Mouse (Mus musculus): Measurements from ENCODE around the gene Hoxc13. TPM values are rescaled to one million over a fixed set of nuclear protein-coding genes. Genes with fewer than 3 reads are reported as not detected.

Hoxc13 gene
- polyA plus RNA-seq, 1 experiment from 2014 or later = not detected

- Histone ChIP-seq H3K4me1 (ENCODE audit: control insufficient read depth, insufficient read depth, low read length) (0 out of 2 replicates have a peak, but pooled peaks cover 3% of the 10 kb centered on the region), H3K4me3 (ENCODE audit: low read depth, low read length) (no peak overlapping the region)
These were observed 51.4 kb downstream of the Hoxc13 start for GRCm38 (mm10) chr15:102972254-102972653.

GRCm38 (mm10) chr15:102972753-102973152 lies 51.9 kb downstream of the Hoxc13 start:
- H3K27me3 ChIP-seq (ENCODE audit: control insufficient read depth, insufficient read depth, low read length) = peaks cover 96% of the 10 kb centered on the region
- no peak overlapping the region for H3K4me3 ChIP-seq (ENCODE audit: low read depth, low read length)
- no peak for ATAC-seq (replicated peaks; ENCODE audit: insufficient number of reproducible peaks, low FRiP score, low TSS enrichment)
- no peak overlapping the region for H3K27ac ChIP-seq (ENCODE audit: low read depth, low read length)
- H3K9ac ChIP-seq (ENCODE audit: low read depth, low read length) = no peak overlapping the region
- 0 out of 2 replicates have a peak, but pooled peaks cover 3% of the 10 kb centered on the region for H3K4me1 ChIP-seq (ENCODE audit: control insufficient read depth, insufficient read depth, low read length)
- no peaks in the 10 kb centered on the region for H3K36me3 ChIP-seq (ENCODE audit: control insufficient read depth, insufficient read depth, low read length)
- H3K9me3 ChIP-seq (replicated peaks; ENCODE audit: control insufficient read depth, low read length) = no peaks in the 10 kb centered on the region
- whole genome bisulfite sequencing (ENCODE audit: insufficient replicate concordance) = 3% methylated on average over 6 of the region's 6 CpGs
- no peak overlapping the region for H3K4me2 ChIP-seq

More at GRCm38 (mm10) chr15:102972254-102972653, 51.4 kb downstream of the Hoxc13 start:
- H3K4me2 ChIP-seq = no peak overlapping the region
- H3K27me3 ChIP-seq (ENCODE audit: control insufficient read depth, insufficient read depth, low read length) = peaks cover 96% of the 10 kb centered on the region
- no peak overlapping the region for H3K27ac ChIP-seq (ENCODE audit: low read depth, low read length)
- H3K9me3 ChIP-seq (replicated peaks; ENCODE audit: control insufficient read depth, low read length) = no peaks in the 10 kb centered on the region
- H3K36me3 ChIP-seq (ENCODE audit: control insufficient read depth, insufficient read depth, low read length) = no peaks in the 10 kb centered on the region
- ATAC-seq (replicated peaks; ENCODE audit: insufficient number of reproducible peaks, low FRiP score, low TSS enrichment) = no peak
- WGBS (ENCODE audit: insufficient replicate concordance) = 2% methylated on average over 21 of the region's 21 CpGs
- no peak overlapping the region for H3K9ac ChIP-seq (ENCODE audit: low read depth, low read length)

- Histone ChIP-seq H3K27ac (ENCODE audit: low read depth, low read length) (no peak overlapping the region), H3K4me3 (ENCODE audit: low read depth, low read length) (no peak overlapping the region), H3K4me1 (ENCODE audit: control insufficient read depth, insufficient read depth, low read length) (0 out of 2 replicates have a peak, but pooled peaks cover 3% of the 10 kb centered on the region), H3K9ac (ENCODE audit: low read depth, low read length) (no peak overlapping the region), H3K36me3 (ENCODE audit: control insufficient read depth, insufficient read depth, low read length) (no peaks in the 10 kb centered on the region), H3K4me2 (no peak overlapping the region), H3K9me3 (replicated peaks; ENCODE audit: control insufficient read depth, low read length) (no peaks in the 10 kb centered on the region), H3K27me3 (ENCODE audit: control insufficient read depth, insufficient read depth, low read length) (peaks cover 98% of the 10 kb centered on the region)
- 6% methylated on average over 7 of the region's 7 CpGs for WGBS (ENCODE audit: insufficient replicate concordance)
- ATAC-seq (replicated peaks; ENCODE audit: insufficient number of reproducible peaks, low FRiP score, low TSS enrichment) = no peak
These were observed 54.1 kb downstream of the Hoxc13 start for GRCm38 (mm10) chr15:102975034-102975433.

- no peaks in the 10 kb centered on the region for H3K36me3 ChIP-seq (ENCODE audit: control insufficient read depth, insufficient read depth, low read length)
- H3K4me2 ChIP-seq = no peak overlapping the region
- peaks cover 98% of the 10 kb centered on the region for H3K27me3 ChIP-seq (ENCODE audit: control insufficient read depth, insufficient read depth, low read length)
- no peaks in the 10 kb centered on the region for H3K9me3 ChIP-seq (replicated peaks; ENCODE audit: control insufficient read depth, low read length)
- no peak overlapping the region for H3K27ac ChIP-seq (ENCODE audit: low read depth, low read length)
- ATAC-seq (replicated peaks; ENCODE audit: insufficient number of reproducible peaks, low FRiP score, low TSS enrichment) = no peak
- 1% methylated on average over 21 of the region's 21 CpGs for WGBS (ENCODE audit: insufficient replicate concordance)
- no peak overlapping the region for H3K9ac ChIP-seq (ENCODE audit: low read depth, low read length)
- no peak overlapping the region for H3K4me3 ChIP-seq (ENCODE audit: low read depth, low read length)
- H3K4me1 ChIP-seq (ENCODE audit: control insufficient read depth, insufficient read depth, low read length) = 0 out of 2 replicates have a peak, but pooled peaks cover 3% of the 10 kb centered on the region
These were observed 54.8 kb downstream of the Hoxc13 start for GRCm38 (mm10) chr15:102975688-102976111.

- peak within 1 kb of the TSS; percentile 45 for H3K4me2 ChIP-seq
- H3K36me3 ChIP-seq (ENCODE audit: control insufficient read depth, insufficient read depth, low read length) = no peaks in the 10 kb centered on the region
- ATAC-seq (replicated peaks; ENCODE audit: insufficient number of reproducible peaks, low FRiP score, low TSS enrichment) = no peak
- peak within 1 kb of the TSS; percentile 26; the same call in 1 of the 2 replicates for H3K4me3 ChIP-seq (ENCODE audit: low read depth, low read length)
- H3K27me3 ChIP-seq (ENCODE audit: control insufficient read depth, insufficient read depth, low read length) = peaks cover 98% of the 10 kb centered on the region
- 0 out of 2 replicates have a peak, but pooled peaks cover 3% of the 10 kb centered on the region for H3K4me1 ChIP-seq (ENCODE audit: control insufficient read depth, insufficient read depth, low read length)
- no peaks in the 10 kb centered on the region for H3K9me3 ChIP-seq (replicated peaks; ENCODE audit: control insufficient read depth, low read length)
- H3K27ac ChIP-seq (ENCODE audit: low read depth, low read length) = no peak within 1 kb of the TSS
- H3K9ac ChIP-seq (ENCODE audit: low read depth, low read length) = no peak within 1 kb of the TSS
- WGBS (ENCODE audit: insufficient replicate concordance) = 0% methylated on average over 11 of the region's 20 CpGs
These were observed 55.3 kb downstream of the Hoxc13 start, which contains the start of gene Hoxc9 for GRCm38 (mm10) chr15:102976171-102976570. TSS of gene Hoxc9 (plus strand) at chr15:102976439.

- H3K9me3 ChIP-seq (replicated peaks; ENCODE audit: control insufficient read depth, low read length) = no peaks in the 10 kb centered on the region
- H3K27ac ChIP-seq (ENCODE audit: low read depth, low read length) = no peak overlapping the region
- H3K9ac ChIP-seq (ENCODE audit: low read depth, low read length) = no peak overlapping the region
- no peaks in the 10 kb centered on the region for H3K36me3 ChIP-seq (ENCODE audit: control insufficient read depth, insufficient read depth, low read length)
- peaks cover 98% of the 10 kb centered on the region for H3K27me3 ChIP-seq (ENCODE audit: control insufficient read depth, insufficient read depth, low read length)
- peak overlapping the region; percentile 45 for H3K4me2 ChIP-seq
- H3K4me3 ChIP-seq (ENCODE audit: low read depth, low read length) = peak overlapping the region; percentile 26; the same call in 1 of the 2 replicates
- no peak for ATAC-seq (replicated peaks; ENCODE audit: insufficient number of reproducible peaks, low FRiP score, low TSS enrichment)
- H3K4me1 ChIP-seq (ENCODE audit: control insufficient read depth, insufficient read depth, low read length) = 0 out of 2 replicates have a peak, but pooled peaks cover 3% of the 10 kb centered on the region
- WGBS (ENCODE audit: insufficient replicate concordance) = under 1% methylated on average over 37 of the region's 37 CpGs
These were observed 55.9 kb downstream of the Hoxc13 start for GRCm38 (mm10) chr15:102976631-102977422.

GRCm38 (mm10) chr15:102977423-102977974 lies 56.6 kb downstream of the Hoxc13 start:
- no peak overlapping the region for H3K27ac ChIP-seq (ENCODE audit: low read depth, low read length)
- peak overlapping the region; percentile 45 for H3K4me2 ChIP-seq
- H3K9me3 ChIP-seq (replicated peaks; ENCODE audit: control insufficient read depth, low read length) = no peaks in the 10 kb centered on the region
- no peak overlapping the region for H3K9ac ChIP-seq (ENCODE audit: low read depth, low read length)
- H3K4me3 ChIP-seq (ENCODE audit: low read depth, low read length) = peak overlapping the region; percentile 26; the same call in 1 of the 2 replicates
- 0 out of 2 replicates have a peak, but pooled peaks cover 3% of the 10 kb centered on the region for H3K4me1 ChIP-seq (ENCODE audit: control insufficient read depth, insufficient read depth, low read length)
- H3K27me3 ChIP-seq (ENCODE audit: control insufficient read depth, insufficient read depth, low read length) = peaks cover 98% of the 10 kb centered on the region
- ATAC-seq (replicated peaks; ENCODE audit: insufficient number of reproducible peaks, low FRiP score, low TSS enrichment) = no peak
- 2% methylated on average over 16 of the region's 16 CpGs for WGBS (ENCODE audit: insufficient replicate concordance)
- H3K36me3 ChIP-seq (ENCODE audit: control insufficient read depth, insufficient read depth, low read length) = no peaks in the 10 kb centered on the region
